Mouse (Mus musculus): ENCODE results near the gene Fam50b.
A peak's percentile ranks its signal among the peaks of the same experiment; 100 is the strongest.

Gene Fam50b

GRCm38 (mm10) chr13:34734686-34735085, at the start of gene Fam50b:
Fam50b (plus strand) TSS chr13:34734850.
- no peak for DNase-seq (ENCODE audit: low read depth)

GRCm38 (mm10) chr13:34685008-34685765, 49.5 kb upstream of the Fam50b start:
- DNase-seq (ENCODE audit: low read depth) = no peak

GRCm38 (mm10) chr13:34691049-34691448, 43.6 kb upstream of the Fam50b start:
- DNase-seq (ENCODE audit: low read depth) = peak; percentile 85

- no peak for DNase-seq (ENCODE audit: low read depth)
Measured at GRCm38 (mm10) chr13:34693111-34693510, 41.5 kb upstream of the Fam50b start.

- no peak for DNase-seq (ENCODE audit: low read depth)
Measured at GRCm38 (mm10) chr13:34696734-34697332, 37.8 kb upstream of the Fam50b start.

GRCm38 (mm10) chr13:34700091-34700490, 34.6 kb upstream of the Fam50b start:
- no peak for DNase-seq (ENCODE audit: low read depth)

- DNase-seq (ENCODE audit: low read depth) = no peak
Measured at GRCm38 (mm10) chr13:34700630-34701029, 34.0 kb upstream of the Fam50b start.

- DNase-seq (ENCODE audit: low read depth) = no peak
Measured at GRCm38 (mm10) chr13:34703301-34703700, 31.3 kb upstream of the Fam50b start.

- no peak for DNase-seq (ENCODE audit: low read depth)
Measured at GRCm38 (mm10) chr13:34703795-34704194, 30.9 kb upstream of the Fam50b start.

GRCm38 (mm10) chr13:34704835-34705234, 29.8 kb upstream of the Fam50b start:
- no peak for DNase-seq (ENCODE audit: low read depth)

GRCm38 (mm10) chr13:34708955-34709354, 25.7 kb upstream of the Fam50b start:
- DNase-seq (ENCODE audit: low read depth) = peak; percentile 90

- DNase-seq (ENCODE audit: low read depth) = no peak
Measured at GRCm38 (mm10) chr13:34709566-34709965, 25.1 kb upstream of the Fam50b start.

- peak; percentile 75 for DNase-seq (ENCODE audit: low read depth)
Measured at GRCm38 (mm10) chr13:34711410-34711809, 23.2 kb upstream of the Fam50b start.

GRCm38 (mm10) chr13:34712881-34713280, 21.8 kb upstream of the Fam50b start:
- DNase-seq (ENCODE audit: low read depth) = no peak

GRCm38 (mm10) chr13:34715437-34715838, 19.2 kb upstream of the Fam50b start:
- DNase-seq (ENCODE audit: low read depth) = peak; percentile 97

- no peak for DNase-seq (ENCODE audit: low read depth)
Measured at GRCm38 (mm10) chr13:34724831-34725592, 9.6 kb upstream of the Fam50b start.

GRCm38 (mm10) chr13:34725800-34726476, 8.7 kb upstream of the Fam50b start:
- no peak for DNase-seq (ENCODE audit: low read depth)

- DNase-seq (ENCODE audit: low read depth) = no peak
Measured at GRCm38 (mm10) chr13:34726477-34726805, 8.2 kb upstream of the Fam50b start.

- DNase-seq (ENCODE audit: low read depth) = no peak
Measured at GRCm38 (mm10) chr13:34727060-34727459, 7.6 kb upstream of the Fam50b start.

GRCm38 (mm10) chr13:34731551-34731950, 3.1 kb upstream of the Fam50b start:
- no peak for DNase-seq (ENCODE audit: low read depth)

GRCm38 (mm10) chr13:34733780-34734179, 870 bp upstream of the Fam50b start:
- DNase-seq (ENCODE audit: low read depth) = peak; percentile 91

GRCm38 (mm10) chr13:34737968-34738698, 3.5 kb downstream of the Fam50b start:
- DNase-seq (ENCODE audit: low read depth) = no peak

All from 416B (cell line).